In the genomic region with DNA sequence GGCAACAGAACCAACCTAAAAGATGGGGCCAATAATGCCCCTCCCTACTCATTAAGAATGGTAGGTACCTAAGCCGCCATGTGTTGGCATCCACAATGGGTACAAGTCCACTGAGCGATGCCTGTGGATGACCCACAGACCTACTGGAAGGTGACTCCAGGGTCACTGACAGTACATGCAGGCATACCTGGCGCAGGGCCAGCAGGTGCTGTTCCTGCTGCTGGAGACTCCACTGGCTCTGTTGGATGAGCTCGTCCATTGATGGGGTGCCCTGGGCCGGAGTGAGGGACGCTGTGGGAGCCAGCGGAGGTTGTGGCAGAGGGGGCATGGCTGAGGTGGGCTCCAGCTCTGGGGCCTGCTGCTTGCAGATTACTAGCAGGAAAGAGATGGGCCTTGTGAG, we compare ENCODE assay signal across 18 mouse cellular contexts. TPM values are rescaled to one million over a fixed set of nuclear protein-coding genes. Genes with fewer than 3 reads are reported as not detected.
"Had no signal": no experiment of that assay in that cellular context is flagged by ENCODE, and none has a peak within 500 bp of the region (broad histone marks: within the 10 kb centered on the region; RNA-seq: fewer than 3 reads in every experiment).

No protein-coding gene starts in this region.

- ATAC-seq: intestine, embryonic 15.5 days had no signal

- H3K9me3 ChIP-seq: intestine, embryonic 15.5 days; limb, embryonic 15.5 days; liver, embryonic 15.5 days; midbrain, embryonic 10.5 days; neural tube, embryonic 15.5 days had no signal

- H3K9ac ChIP-seq: intestine, embryonic 15.5 days; limb, embryonic 15.5 days; liver, embryonic 15.5 days; lung, embryonic 14.5 days; neural tube, embryonic 15.5 days had no signal

- H3K4me2 ChIP-seq: intestine, embryonic 15.5 days; limb, embryonic 15.5 days; liver, embryonic 15.5 days; lung, embryonic 14.5 days; neural tube, embryonic 15.5 days had no signal

- DNase-seq: layer of hippocampus, adult 9-11 months; layer of hippocampus, postnatal 36 days; lung, embryonic 14.5 days; lung, postnatal 10 days; lung, postnatal 4 days; midbrain, embryonic 14.5 days; right cerebral cortex, adult 18-20 months; right cerebral cortex, postnatal 25 days; thymus, adult 18-20 months; thymus, postnatal 14 days had no signal

- H3K27me3 ChIP-seq: intestine, embryonic 15.5 days; limb, embryonic 15.5 days; liver, embryonic 15.5 days; neural tube, embryonic 15.5 days had no signal

- H3K4me3 ChIP-seq: intestine, embryonic 15.5 days; limb, embryonic 15.5 days; liver, embryonic 15.5 days; midbrain, embryonic 10.5 days; myocyte; neural tube, embryonic 15.5 days had no signal

- H3K27ac ChIP-seq: intestine, embryonic 15.5 days; kidney, postnatal 0 days; limb, embryonic 15.5 days; liver, embryonic 15.5 days; midbrain, embryonic 10.5 days; neural tube, embryonic 15.5 days had no signal

RNA-seq across cellular contexts. Expression of a gene that starts 27.0 kb away (rescaled TPM):
- polyA plus RNA-seq: small intestine, adult 2 months had no signal
